Comparison of ENCODE assay signal across 22 mouse cellular contexts in the genomic region with DNA sequence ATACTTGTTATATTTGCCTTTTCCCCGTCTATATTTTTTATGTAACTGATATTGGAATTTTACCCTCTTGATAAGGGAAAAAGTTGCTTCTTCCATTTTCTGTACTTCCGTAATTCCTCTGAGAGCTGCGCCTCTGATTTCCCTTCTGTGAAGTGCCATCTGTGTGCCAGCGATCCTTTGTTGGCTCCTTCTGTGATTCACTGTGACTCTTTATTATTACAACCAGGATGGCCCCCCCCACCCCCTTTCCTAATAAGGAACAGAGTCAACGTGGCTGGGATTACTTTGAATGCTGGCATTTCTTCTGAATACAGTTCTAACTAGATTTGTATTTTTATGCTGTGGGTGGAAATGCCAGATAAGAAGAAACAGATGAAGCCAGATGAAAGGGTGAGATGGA.
DNase-seq lines count a peak whose midpoint lies in the region; ATAC-seq lines count a peak whose summit lies in the region.
"Had no signal": no experiment of that assay in that cellular context is flagged by ENCODE, and none has a peak within 500 bp of the region (broad histone marks: within the 10 kb centered on the region; RNA-seq: fewer than 3 reads in every experiment).

No protein-coding gene starts in this region.

- WGBS in forebrain, embryonic 16.5 days = 26% methylated on average over 5 of the region's 5 CpGs
- WGBS in midbrain, embryonic 14.5 days = 31% methylated on average over 5 of the region's 5 CpGs

- H3K27me3 ChIP-seq in forebrain, embryonic 16.5 days (replicated peaks; ENCODE audit: control insufficient read depth, insufficient read depth, low read length) = no peaks in the 10 kb centered on the region
- H3K27me3 ChIP-seq in midbrain, embryonic 14.5 days (ENCODE audit: control insufficient read depth, insufficient read depth, low read length) = no peaks in the 10 kb centered on the region
- H3K27me3 ChIP-seq: heart, embryonic 15.5 days; limb, embryonic 13.5 days had no signal

- H3K27ac ChIP-seq in forebrain, embryonic 16.5 days (ENCODE audit: low read length) = peak overlapping the region; percentile 39
- peak overlapping the region; percentile 64 for H3K27ac ChIP-seq in midbrain, embryonic 14.5 days (replicated peaks; ENCODE audit: low read depth, low read length)
- H3K27ac ChIP-seq: heart, embryonic 15.5 days; limb, embryonic 13.5 days; liver, embryonic 14.5 days had no signal

- intact Hi-C loops in left cerebral cortex, postnatal 4 days (cut with DNase I) = no loop called here

- peak; percentile 73 for ATAC-seq in forebrain, embryonic 16.5 days
- peak; percentile 57; the same call in 1 of the 2 replicates for ATAC-seq in midbrain, embryonic 14.5 days (ENCODE audit: low FRiP score, low TSS enrichment)
- ATAC-seq: CD4-positive, CD25-positive, alpha-beta regulatory T cell, adult 4 months; lung, postnatal 0 days had no signal

- H3K36me3 ChIP-seq in forebrain, embryonic 16.5 days (ENCODE audit: control insufficient read depth, insufficient read depth) = no peaks in the 10 kb centered on the region
- no peaks in the 10 kb centered on the region for H3K36me3 ChIP-seq in midbrain, embryonic 14.5 days (ENCODE audit: control insufficient read depth, insufficient read depth, low read length)
- H3K36me3 ChIP-seq: G1E; heart, embryonic 15.5 days; limb, embryonic 13.5 days had no signal

- peaks cover 16% of the 10 kb centered on the region for H3K4me1 ChIP-seq in forebrain, embryonic 16.5 days (replicated peaks; ENCODE audit: control insufficient read depth, insufficient read depth, low read length)
- H3K4me1 ChIP-seq in midbrain, embryonic 14.5 days (ENCODE audit: control insufficient read depth, insufficient read depth, low read length) = peaks cover 19% of the 10 kb centered on the region
- H3K4me1 ChIP-seq: heart, embryonic 15.5 days had no signal

- DNase-seq in embryo, embryonic 10.5 days (ENCODE audit: low spot score) = peak; percentile 36
- DNase-seq in embryo, embryonic 9.5 days (ENCODE audit: extremely low spot score) = no peak
- DNase-seq in left cerebral cortex, postnatal 4 days = peak; percentile 16
- no peak for DNase-seq in left cerebral cortex, adult 11 months (ENCODE audit: low spot score)
- peak; percentile 75 for DNase-seq in midbrain, embryonic 14.5 days
- DNase-seq in testis, postnatal 10 days (ENCODE audit: low spot score) = no peak
- no peak for DNase-seq in thymus, postnatal 25 days
- DNase-seq: adrenal gland, postnatal 36 days; cerebellum, adult 9-10 months; gastrocnemius, postnatal 10 days; heart, adult 18-20 months; kidney, adult 11 months; kidney, postnatal 10 days; right cerebral cortex, postnatal 14 days had no signal

- no peaks in the 10 kb centered on the region for H3K9me3 ChIP-seq in forebrain, embryonic 16.5 days (ENCODE audit: control insufficient read depth, low read length)
- H3K9me3 ChIP-seq in midbrain, embryonic 14.5 days (ENCODE audit: control insufficient read depth, low read length) = no peaks in the 10 kb centered on the region
- H3K9me3 ChIP-seq: G1E; heart, embryonic 15.5 days; limb, embryonic 13.5 days had no signal

- no peak overlapping the region for H3K4me3 ChIP-seq in forebrain, embryonic 16.5 days (replicated peaks; ENCODE audit: low read length)
- no peak overlapping the region for H3K4me3 ChIP-seq in midbrain, embryonic 14.5 days (replicated peaks; ENCODE audit: low read depth, low read length)
- H3K4me3 ChIP-seq: heart, embryonic 15.5 days; limb, embryonic 13.5 days; myocyte had no signal

- no peak overlapping the region for H3K9ac ChIP-seq in forebrain, embryonic 16.5 days (replicated peaks; ENCODE audit: low read depth, low read length)
- H3K9ac ChIP-seq in midbrain, embryonic 14.5 days (replicated peaks; ENCODE audit: low read length) = no peak overlapping the region
- H3K9ac ChIP-seq: heart, embryonic 15.5 days; limb, embryonic 13.5 days; liver, embryonic 14.5 days had no signal

- no peak overlapping the region for H3K4me2 ChIP-seq in forebrain, embryonic 16.5 days (ENCODE audit: low read length)
- no peak overlapping the region for H3K4me2 ChIP-seq in midbrain, embryonic 14.5 days (ENCODE audit: low read length)
- H3K4me2 ChIP-seq: heart, embryonic 15.5 days; limb, embryonic 13.5 days had no signal

Comparison
In these comparisons a context has a peak if more than half of its experiments do, and no peak if none do; other contexts are left out.
1. DNase-seq: peak in embryo, embryonic 10.5 days (single experiment), left cerebral cortex, postnatal 4 days (single experiment) and midbrain, embryonic 14.5 days (single experiment); none in embryo, embryonic 9.5 days (single experiment), left cerebral cortex, adult 11 months (single experiment), testis, postnatal 10 days (single experiment) and thymus, postnatal 25 days (single experiment).